Mouse (Mus musculus) megakaryocyte, embryonic 14.5 days (primary cell): ENCODE data around the gene Tcf7l2. TPM values are rescaled to one million over a fixed set of nuclear protein-coding genes. Genes with fewer than 3 reads are reported as not detected.

ENCODE experiments used
- H3K27me3 ChIP-seq: replicated peaks from 2 replicates; pipeline ENCODE3; 2012; ENCODE audit warnings: inconsistent platforms
- H3K36me3 ChIP-seq: replicated peaks from 2 replicates; pipeline ENCODE3; 2012; ENCODE audit warnings: low read length, inconsistent platforms, mixed read lengths
- H3K4me1 ChIP-seq: 2 replicates; pipeline ENCODE4 v1.6.1; 2012; ENCODE audit warnings: inconsistent platforms
- H3K4me3 ChIP-seq: replicated peaks from 2 replicates; pipeline ENCODE3; 2012; ENCODE audit warnings: moderate library complexity, mild to moderate bottlenecking, inconsistent platforms
- H3K9me3 ChIP-seq: 2 replicates; pipeline ENCODE4 v1.6.1; 2012; ENCODE audit warnings: inconsistent platforms
- FLI1 ChIP-seq: IDR thresholded peaks from 2 replicates; pipeline ENCODE4 v1.6.1; 2012; ENCODE audit warnings: low read length, inconsistent platforms, mixed read lengths
- GATA1 ChIP-seq: IDR thresholded peaks from 3 replicates; pipeline ENCODE4 v1.6.1; 2012; ENCODE audit warnings: mixed read lengths, low read length, inconsistent platforms, borderline replicate concordance
- polyA plus RNA-seq: library from polyadenylated mRNA; stranded (reverse); fragments of >175 nt; gene quantifications from 2 replicates; pipeline ENCODE4 v1.2.3, GENCODE M21; 2012; ENCODE audit warnings: low replicate concordance; ENCODE audit not compliant: insufficient read depth

Tcf7l2 gene
- polyA plus RNA-seq, 1 experiment: 2.4 TPM

DNA sequence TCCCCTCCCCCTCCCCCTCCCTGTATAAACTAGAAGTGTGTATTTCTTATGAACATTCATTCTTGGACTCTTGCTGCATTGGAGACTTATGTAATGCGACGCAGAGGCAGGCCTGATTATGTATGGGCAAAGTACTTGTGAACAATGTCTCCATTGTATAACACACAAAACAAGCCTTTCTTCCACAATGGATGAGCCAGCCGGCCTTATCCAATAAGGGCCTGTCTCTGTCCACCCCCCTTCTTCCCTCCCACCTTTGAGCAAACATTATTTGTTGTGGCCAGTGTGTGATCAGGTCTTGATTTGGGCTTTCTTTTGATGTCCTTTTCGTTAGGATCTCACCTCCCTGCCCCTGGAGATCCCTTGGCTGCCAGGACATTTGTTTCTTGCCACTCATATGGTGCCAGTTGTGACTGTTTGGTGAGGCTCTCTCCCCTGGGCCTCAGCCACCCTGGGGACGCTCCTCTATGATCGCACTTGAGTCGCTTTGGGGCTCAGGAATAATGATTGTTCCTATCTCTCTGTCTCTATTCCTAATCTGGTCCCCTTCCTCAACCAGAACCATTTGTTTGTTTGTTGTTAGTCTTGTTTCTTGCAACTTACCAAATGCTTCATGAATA lies 46.8 kb downstream of the Tcf7l2 start:
- H3K27me3 ChIP-seq: peaks cover 35% of the 10 kb centered on the region
- TF ChIP-seq FLI1 (no peak), GATA1 (no peak)

DNA sequence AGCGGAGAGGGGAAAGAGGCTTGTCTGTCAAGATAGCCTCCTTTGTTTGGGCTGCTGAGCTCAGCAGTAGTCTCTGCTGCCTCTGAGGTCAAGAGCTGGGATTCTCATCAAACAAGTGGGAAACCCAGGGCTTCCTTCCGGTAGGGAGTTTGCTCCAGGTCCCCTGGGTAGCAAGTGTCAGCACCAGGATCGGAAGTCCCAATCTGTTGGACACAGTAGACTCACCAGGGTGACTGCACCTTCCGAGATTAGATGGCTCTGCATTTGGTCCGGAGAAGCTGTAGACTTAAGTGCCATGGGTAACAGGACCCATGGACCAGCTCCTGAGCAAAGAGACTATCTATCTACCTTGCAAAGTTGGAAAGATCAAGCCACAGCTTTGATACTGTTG lies 47.3 kb downstream of the Tcf7l2 start:
- H3K27me3 ChIP-seq: peaks cover 35% of the 10 kb centered on the region

More for the DNA sequence above, 46.8 kb downstream of the Tcf7l2 start:
- Histone ChIP-seq H3K9me3 (no peaks in the 10 kb centered on the region), H3K4me3 (no peak overlapping the region), H3K4me1 (no peaks in the 10 kb centered on the region; the same call in 1 of the 2 replicates), H3K36me3 (no peaks in the 10 kb centered on the region)

DNA sequence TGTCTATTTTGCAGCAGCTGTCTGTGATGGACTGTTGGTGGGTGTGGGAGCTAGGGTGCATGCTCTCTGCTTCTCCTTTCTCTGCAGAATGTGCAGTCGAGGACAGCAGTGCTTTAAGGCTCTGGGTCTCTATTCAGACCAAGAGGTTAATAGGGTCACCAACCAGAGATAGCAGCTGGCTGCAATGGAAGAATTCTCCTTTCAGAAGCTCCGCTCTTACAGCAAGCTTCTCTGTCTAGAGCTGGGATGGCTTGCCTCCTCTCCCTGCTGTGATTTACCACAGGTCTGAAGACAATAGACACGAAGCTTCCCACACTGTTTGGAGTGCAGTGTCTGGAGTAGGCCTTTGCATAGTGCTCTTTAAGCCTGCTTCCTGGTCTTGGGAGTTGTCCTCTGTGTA lies 48.2 kb downstream of the Tcf7l2 start:
- Histone ChIP-seq H3K36me3 (no peaks in the 10 kb centered on the region), H3K9me3 (no peaks in the 10 kb centered on the region), H3K4me3 (no peak overlapping the region), H3K4me1 (no peaks in the 10 kb centered on the region; the same call in 1 of the 2 replicates), H3K27me3 (peaks cover 39% of the 10 kb centered on the region)
- TF ChIP-seq FLI1: no peak
- TF ChIP-seq GATA1: no peak

More for the DNA sequence above, 47.3 kb downstream of the Tcf7l2 start:
- TF ChIP-seq GATA1 (no peak), FLI1 (no peak)
- Histone ChIP-seq H3K9me3 (no peaks in the 10 kb centered on the region), H3K36me3 (no peaks in the 10 kb centered on the region), H3K4me3 (no peak overlapping the region), H3K4me1 (no peaks in the 10 kb centered on the region; the same call in 1 of the 2 replicates)

DNA sequence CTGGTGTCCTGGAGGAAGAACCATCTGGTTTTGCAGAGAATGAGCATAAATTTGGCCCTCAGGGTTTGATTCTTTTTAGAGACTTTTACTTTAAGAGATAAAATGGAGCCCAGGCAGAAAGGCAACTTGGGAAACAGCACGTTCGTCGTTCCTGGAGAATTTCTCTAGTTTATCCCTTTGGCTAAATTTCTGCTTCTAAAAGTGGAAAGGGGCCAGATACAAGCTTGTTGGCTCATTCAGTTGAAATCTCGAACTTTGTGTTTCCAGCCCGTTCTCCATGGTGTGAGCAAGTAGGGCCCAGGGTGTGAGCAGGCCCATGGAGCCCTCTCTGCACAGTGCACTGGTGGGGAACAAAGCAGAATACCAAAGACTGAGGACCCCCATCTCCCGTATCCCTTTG lies 49.7 kb downstream of the Tcf7l2 start:
- Histone ChIP-seq H3K4me1 (no peaks in the 10 kb centered on the region; the same call in 1 of the 2 replicates), H3K9me3 (no peaks in the 10 kb centered on the region), H3K4me3 (no peak overlapping the region), H3K36me3 (no peaks in the 10 kb centered on the region), H3K27me3 (peaks cover 35% of the 10 kb centered on the region)
- no peak for TF ChIP-seq FLI1
- TF ChIP-seq GATA1: no peak

DNA sequence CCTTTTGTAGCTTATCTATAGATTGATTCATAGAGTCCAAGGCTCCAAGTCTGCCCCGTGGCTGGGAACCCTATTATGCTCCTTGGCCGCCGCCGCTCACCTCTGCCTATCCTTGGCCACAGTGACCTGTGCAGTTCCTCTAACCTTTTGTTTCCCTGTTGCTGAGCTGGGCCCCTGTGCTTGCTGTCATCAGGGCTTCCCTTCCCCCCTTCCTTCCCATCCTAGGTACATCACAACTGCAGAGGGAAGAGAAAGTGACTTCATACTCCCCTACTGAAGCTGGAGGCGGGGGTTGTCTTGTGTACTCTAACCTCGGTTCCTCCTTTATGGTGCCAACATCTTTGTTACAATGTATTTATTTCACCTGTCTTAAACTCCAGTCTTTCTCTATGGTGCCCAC lies 50.3 kb downstream of the Tcf7l2 start:
- H3K36me3 ChIP-seq: no peaks in the 10 kb centered on the region
- H3K4me3 ChIP-seq: no peak overlapping the region
- no peak for TF ChIP-seq FLI1
- TF ChIP-seq GATA1: no peak
- no peaks in the 10 kb centered on the region; the same call in 1 of the 2 replicates for H3K4me1 ChIP-seq
- peaks cover 35% of the 10 kb centered on the region for H3K27me3 ChIP-seq
- H3K9me3 ChIP-seq: no peaks in the 10 kb centered on the region

DNA sequence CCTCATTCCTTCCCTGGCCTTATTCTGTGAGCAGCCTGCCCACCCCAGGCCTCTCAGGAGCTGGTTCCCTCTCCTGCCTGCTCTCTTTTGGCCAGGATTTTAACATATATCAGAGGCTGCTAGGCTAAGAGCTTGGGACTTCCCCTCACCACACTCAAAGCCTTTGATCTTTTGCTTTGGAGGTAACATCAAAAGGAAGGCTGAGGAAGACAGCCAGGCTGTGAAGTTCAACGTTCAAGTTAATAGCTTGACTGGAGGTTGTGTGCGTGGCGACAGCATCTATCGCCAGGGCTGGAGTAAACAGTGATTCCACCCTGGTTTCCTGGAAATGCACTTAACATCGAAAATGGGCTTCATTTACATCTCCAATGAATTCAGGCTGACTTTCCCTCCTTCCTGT lies 51.0 kb downstream of the Tcf7l2 start:
- Histone ChIP-seq H3K9me3 (no peaks in the 10 kb centered on the region), H3K4me3 (peak overlapping the region; percentile 80), H3K27me3 (peaks cover 35% of the 10 kb centered on the region), H3K4me1 (no peaks in the 10 kb centered on the region; the same call in 1 of the 2 replicates), H3K36me3 (no peaks in the 10 kb centered on the region)
- no peak for TF ChIP-seq GATA1
- TF ChIP-seq FLI1: no peak

DNA sequence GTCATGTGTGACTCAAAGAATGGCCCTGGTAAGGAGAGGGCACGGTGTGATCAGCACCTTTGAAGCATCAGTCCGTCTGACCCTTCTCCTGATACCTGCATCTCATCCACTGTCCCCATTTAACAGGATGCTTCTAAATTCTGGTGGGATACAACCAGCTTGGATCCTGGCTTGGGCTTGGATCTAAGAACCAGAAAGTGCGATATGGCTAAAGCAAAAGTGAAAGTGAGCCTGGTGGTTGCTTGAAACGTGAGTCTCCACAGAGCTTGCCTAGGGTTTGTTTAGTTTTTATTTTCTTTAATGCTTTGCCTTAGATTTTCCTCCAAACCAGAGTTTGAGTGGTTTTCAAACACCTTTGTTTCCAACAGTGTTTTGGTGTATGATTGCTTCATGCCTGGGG lies 51.4 kb downstream of the Tcf7l2 start:
- Histone ChIP-seq H3K27me3 (peaks cover 40% of the 10 kb centered on the region), H3K36me3 (no peaks in the 10 kb centered on the region), H3K4me3 (peak overlapping the region; percentile 80), H3K9me3 (no peaks in the 10 kb centered on the region), H3K4me1 (no peaks in the 10 kb centered on the region; the same call in 1 of the 2 replicates)
- no peak for TF ChIP-seq GATA1
- no peak for TF ChIP-seq FLI1

DNA sequence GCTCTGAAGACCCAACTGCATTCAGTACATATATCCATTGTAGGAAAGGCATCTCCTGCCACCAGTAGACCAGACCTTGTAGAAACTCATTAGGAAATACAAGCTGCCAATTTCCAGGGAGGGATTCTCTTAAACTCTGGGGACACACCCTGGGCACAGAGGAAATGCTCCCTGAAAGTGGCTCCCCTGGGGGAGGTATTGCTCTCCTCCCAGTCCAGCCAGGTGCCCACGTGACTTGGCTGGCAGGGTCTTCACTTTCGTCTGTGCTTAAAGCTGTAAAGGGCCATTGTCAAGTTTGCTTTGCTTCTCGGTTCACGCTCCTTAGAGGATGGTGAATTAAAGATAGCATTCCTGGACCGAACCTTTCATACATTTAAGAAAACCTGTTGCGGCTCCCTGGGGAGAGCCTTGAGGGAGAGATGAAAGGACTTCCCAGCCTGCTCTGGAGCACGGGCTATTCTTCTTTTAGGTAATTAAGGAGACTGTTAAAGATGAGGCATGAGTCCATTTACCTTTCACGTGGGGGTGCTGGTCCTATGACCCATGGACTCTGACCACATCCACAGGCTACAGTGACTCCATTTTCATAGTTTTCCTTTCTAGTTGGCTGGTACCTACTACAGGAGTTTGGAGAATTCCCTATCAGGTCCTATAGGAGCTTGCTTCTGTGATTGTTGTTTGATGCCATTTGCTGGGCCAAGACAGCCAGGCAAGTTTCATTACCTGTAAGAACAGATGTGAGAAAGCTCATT lies 52.8 kb downstream of the Tcf7l2 start:
- TF ChIP-seq FLI1 (no peak), GATA1 (no peak)
- no peaks in the 10 kb centered on the region for H3K36me3 ChIP-seq
- H3K4me1 ChIP-seq: no peaks in the 10 kb centered on the region; the same call in 1 of the 2 replicates
- no peaks in the 10 kb centered on the region for H3K9me3 ChIP-seq
- no peak overlapping the region for H3K4me3 ChIP-seq
- peaks cover 42% of the 10 kb centered on the region for H3K27me3 ChIP-seq

DNA sequence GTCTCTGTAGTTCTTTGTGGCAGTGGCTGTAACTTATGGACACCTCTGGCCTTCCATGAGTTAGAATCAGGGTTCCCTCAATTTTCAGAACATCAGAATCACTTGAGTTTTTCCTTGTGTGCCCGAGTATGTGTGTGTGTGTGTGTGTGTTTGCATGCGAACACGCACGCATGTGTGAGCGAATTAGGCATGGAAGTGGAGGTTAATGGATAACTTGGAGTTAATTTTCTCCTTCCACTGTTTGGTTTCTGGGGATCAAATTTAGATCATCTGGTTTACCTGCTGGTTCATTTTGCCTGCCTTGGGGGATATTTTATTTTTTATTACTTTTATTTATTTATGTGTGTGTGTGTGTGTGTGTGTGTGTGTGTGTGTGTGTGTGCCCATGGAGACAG lies 53.3 kb downstream of the Tcf7l2 start:
- Histone ChIP-seq H3K27me3 (peaks cover 42% of the 10 kb centered on the region), H3K4me3 (no peak overlapping the region), H3K36me3 (no peaks in the 10 kb centered on the region), H3K4me1 (no peaks in the 10 kb centered on the region; the same call in 1 of the 2 replicates), H3K9me3 (no peaks in the 10 kb centered on the region)
- TF ChIP-seq FLI1 (no peak), GATA1 (no peak)

DNA sequence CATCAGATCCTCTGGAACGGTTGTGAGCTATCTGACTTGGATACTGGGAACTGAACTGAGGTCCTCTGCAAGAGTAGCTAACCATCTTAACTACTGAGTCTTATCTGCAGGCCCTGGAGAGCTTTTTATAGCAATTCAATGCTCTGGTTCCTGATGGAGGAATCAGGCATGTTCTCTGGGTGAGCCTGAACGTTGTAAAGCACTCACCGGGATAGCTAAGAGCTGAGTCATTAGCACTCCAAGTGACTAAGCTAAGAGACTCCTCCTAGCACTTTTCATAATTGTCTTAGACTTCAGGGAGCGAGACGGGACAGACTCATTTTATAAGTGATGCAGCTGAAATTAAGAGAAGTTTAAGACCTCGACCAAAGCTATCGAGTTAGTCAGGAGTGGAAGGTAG lies 53.7 kb downstream of the Tcf7l2 start:
- no peak for TF ChIP-seq GATA1
- no peak for TF ChIP-seq FLI1
- Histone ChIP-seq H3K4me3 (no peak overlapping the region), H3K4me1 (no peaks in the 10 kb centered on the region; the same call in 1 of the 2 replicates), H3K36me3 (no peaks in the 10 kb centered on the region), H3K9me3 (no peaks in the 10 kb centered on the region), H3K27me3 (peaks cover 45% of the 10 kb centered on the region)

DNA sequence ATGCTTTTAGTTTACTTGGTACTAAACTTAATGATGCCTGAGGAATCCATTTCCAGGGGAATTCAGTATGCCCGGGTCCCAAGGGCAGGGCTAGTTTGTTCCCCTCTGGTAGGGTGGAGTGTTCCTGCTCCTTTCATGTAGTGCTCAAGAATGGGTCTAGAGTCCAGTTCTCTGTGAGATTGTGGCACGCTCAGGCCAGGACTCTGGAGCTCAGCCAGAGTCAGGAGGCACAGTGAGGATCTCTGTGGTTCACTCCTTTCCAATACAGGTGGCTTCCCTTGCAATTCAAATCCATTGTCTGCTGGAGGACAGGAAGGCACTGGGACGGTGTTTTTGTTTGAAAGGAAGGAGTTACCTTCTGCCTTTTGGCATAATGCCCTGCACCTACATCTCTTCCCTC lies 56.2 kb downstream of the Tcf7l2 start:
- no peaks in the 10 kb centered on the region; the same call in 1 of the 2 replicates for H3K4me1 ChIP-seq
- no peaks in the 10 kb centered on the region for H3K9me3 ChIP-seq
- no peak for TF ChIP-seq FLI1
- no peak for TF ChIP-seq GATA1
- peaks cover 39% of the 10 kb centered on the region for H3K27me3 ChIP-seq
- no peaks in the 10 kb centered on the region for H3K36me3 ChIP-seq
- H3K4me3 ChIP-seq: no peak overlapping the region
